Mouse (Mus musculus) heart, adult 18-20 months (tissue): Measurements from ENCODE around the gene Cyb5r4. TPM values are rescaled to one million over a fixed set of nuclear protein-coding genes. Genes with fewer than 3 reads are reported as not detected.
"Not testable (repeated sequence)": the region's sequence is repeated elsewhere in the genome, so short reads cannot be mapped to it uniquely, and the experiment has no call there.

Experiments used
- DNase-seq, 2 experiments: peaks; one replicate each; pipeline ENCODE4 v3.0.0; 2021 to 2022; ENCODE audit warnings: mixed read lengths in 1 of 2
- total RNA-seq, 2 experiments: library from RNA; stranded (reverse); gene quantifications; 2 replicates each; pipeline ENCODE4 v1.2.3; 2021

Cyb5r4 gene
- total RNA-seq, 2 experiments from 2014 or later = 30.5 to 31.0 TPM

- no peak for DNase-seq
These were observed 4.0 kb downstream of the Cyb5r4 start for GRCm38 (mm10) chr9:87025764-87026163.

GRCm38 (mm10) chr9:87027423-87028084, 5.7 kb downstream of the Cyb5r4 start:
- DNase-seq = peak; percentile 36 to 74

- no peak for DNase-seq
These were observed 10.4 kb downstream of the Cyb5r4 start for GRCm38 (mm10) chr9:87032196-87032595.

DNA sequence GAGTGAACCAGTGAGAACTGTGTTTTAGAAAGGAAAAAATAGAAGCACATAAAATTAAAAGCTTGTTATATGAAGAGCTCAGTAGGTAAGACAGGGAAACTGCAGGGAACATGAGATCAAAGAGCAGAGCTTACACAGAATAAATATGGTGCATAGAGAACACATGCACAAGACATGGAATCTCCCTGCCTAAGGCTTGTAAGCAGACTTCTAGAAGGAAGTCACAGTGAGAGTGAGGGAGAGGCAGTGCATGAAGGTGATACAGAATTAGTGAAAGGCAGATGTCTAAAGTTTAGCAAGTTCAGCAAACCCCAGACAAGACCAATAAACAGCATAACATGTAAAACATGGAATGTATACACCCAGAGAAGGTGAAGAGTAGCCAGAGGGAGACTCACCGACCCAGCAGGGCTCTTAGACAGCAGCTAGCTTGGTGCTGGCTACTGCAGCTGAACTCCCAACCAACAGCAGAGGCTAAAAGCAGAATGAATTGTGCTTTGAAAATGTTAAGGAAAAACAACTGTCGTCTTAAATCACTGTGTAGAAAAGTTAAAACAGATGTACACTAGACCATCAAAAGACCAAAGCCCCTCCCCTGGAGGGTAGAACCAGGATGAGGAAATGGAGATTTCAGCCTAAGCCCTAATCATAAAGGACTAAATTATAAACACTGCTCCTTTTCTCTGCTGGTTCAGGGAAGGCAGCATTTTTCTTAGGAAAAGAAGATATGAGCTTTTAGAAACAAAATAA, 13.2 kb downstream of the Cyb5r4 start:
- DNase-seq = no peak

GRCm38 (mm10) chr9:87049425-87049824, 27.6 kb downstream of the Cyb5r4 start:
- DNase-seq = peak; percentile 30 to 41

DNA sequence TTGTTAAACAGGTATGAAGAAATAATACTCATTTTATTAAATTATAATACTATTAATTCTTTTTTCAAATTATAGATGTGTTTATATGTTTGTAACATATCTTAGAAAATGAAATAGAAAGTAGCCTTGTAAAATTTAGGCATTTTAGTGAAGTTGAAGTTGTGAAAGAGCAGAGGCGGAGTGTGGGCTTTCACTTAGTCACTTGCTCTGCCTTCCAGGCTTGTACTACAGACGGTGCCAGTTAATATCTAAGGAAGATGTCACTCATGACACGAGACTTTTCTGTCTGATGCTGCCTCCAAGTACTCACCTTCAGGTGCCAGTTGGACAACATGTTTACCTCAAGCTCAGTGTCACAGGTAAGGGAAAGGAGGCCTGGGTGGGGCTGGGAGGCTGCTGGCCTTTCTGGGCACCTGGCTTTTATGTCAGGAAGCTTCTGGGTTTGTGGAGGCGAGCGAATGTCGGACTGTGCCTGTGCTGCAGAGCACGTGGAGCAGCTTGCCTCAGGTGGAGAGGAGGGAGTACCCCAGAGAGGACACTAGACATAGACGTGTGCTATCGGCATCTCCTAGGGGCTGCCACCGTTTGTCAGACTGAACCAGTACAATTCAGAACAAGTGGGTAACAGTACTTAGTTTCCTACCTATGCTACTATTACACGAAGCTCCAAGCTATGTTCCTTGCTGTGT, 33.9 kb downstream of the Cyb5r4 start:
- DNase-seq = no peak

- no peak for DNase-seq
These were observed 40.5 kb downstream of the Cyb5r4 start for GRCm38 (mm10) chr9:87062337-87062736.

DNA sequence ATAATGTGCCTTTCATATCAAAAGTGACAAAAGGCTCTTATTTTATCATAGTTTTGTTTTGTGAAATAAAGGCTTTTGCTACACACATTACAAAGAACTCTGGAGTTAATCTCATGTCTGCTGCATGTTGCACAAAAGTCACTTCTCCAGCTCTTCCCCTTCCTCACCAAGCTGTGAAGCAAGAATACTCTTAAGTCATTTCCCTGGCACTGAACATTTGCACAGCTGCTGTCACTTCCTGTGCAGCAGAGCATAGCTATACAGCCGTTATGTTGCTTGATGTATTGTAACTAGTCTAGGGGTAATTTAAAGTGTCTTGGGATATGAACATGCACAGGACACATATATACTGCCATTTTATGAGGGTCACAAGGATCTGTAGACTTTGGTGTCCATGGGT, 46.3 kb downstream of the Cyb5r4 start:
- no peak for DNase-seq

- DNase-seq = not testable (repeated sequence)
These were observed 49.8 kb downstream of the Cyb5r4 start for GRCm38 (mm10) chr9:87071566-87071965.

GRCm38 (mm10) chr9:87077919-87078318, 56.1 kb downstream of the Cyb5r4 start:
- DNase-seq = peak in 1 of 2 experiments; percentile 32

GRCm38 (mm10) chr9:87079511-87079910, 57.7 kb downstream of the Cyb5r4 start:
- peak in 1 of 2 experiments; percentile 20 for DNase-seq

GRCm38 (mm10) chr9:87086991-87087390, 65.2 kb downstream of the Cyb5r4 start:
- no peak for DNase-seq

DNA sequence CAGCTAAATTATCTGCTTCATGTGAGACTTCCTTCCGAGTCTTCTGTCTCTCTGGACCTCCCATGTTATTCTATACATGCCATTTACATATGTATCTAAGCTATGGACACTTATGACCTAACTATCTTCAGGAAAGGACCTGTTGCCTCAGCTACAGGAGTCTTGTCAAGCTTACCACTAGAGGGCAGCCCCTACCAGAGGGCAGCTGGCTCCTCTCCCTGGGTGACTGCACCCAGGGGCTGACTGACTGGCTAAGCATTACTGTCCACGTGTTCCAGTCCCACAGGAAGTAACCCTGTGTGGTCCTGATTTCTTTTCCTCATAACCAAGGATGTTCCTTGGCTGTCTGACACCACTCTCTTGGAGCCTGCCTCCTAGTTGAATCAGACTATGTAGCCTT, 76.2 kb downstream of the Cyb5r4 start:
- peak; percentile 37 to 49 for DNase-seq

DNA sequence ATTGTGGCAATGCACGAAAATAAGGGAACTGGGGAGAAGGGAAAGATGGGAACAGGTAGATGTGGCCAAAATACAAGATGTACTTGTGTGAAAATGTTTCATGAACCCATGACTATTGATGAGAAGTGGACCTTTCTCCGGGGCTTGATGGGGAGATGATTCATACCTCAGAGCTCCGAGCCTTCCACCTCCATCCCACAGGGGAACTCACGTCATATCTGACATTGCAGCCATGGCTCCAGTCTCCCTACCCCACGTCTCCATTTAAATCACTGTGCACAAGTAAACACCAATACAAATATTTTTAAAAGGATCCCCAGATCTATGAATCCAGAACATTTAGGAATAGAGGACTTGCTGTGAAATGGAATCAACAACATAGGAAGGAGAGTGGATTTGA, 93.2 kb downstream of the Cyb5r4 start:
- DNase-seq = no peak

DNA sequence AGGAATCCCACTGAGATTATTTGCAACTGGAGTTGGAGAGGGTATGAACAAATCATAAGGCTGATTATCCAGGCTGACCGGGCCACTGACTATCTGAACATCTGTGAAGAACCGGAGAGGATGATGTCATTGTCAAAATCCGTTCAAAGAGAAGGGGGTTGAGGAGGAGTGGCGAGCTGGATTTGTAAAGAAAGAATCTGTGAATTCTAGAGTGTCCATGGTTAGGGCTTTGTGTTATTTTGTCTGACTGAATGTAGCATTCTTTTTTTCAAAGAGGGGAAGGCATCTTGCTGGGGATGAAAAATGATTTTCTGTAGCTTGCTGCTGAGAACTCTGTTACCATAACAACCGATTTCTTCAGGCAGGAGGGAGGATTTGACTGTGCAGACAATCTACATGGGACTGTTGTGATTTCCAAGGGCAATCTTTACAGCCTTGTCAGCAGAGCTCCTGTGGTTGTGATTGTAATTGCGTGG, 93.7 kb downstream of the Cyb5r4 start:
- no peak for DNase-seq

DNA sequence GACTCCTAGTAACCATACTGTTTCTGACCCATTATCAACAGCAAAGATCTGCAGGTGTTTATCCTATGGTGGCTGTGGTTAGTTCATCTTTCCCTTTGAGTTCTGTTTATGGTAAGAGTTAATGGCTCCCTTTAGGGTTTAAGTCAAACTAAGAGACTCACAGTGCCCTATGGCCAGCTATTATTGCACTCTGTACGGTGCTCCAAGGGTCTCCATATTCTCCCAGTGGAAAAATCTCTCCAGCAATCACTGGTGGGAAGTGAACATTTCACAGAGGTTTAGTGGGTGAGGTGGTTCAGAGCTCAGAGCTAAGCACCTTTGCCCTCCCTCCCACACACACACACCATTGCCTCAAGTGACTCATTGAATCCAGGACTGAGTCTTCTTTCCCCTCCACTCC, 94.2 kb downstream of the Cyb5r4 start:
- DNase-seq = no peak

- no peak for DNase-seq
These were observed 97.2 kb downstream of the Cyb5r4 start for GRCm38 (mm10) chr9:87118996-87119395.

GRCm38 (mm10) chr9:87121956-87122493, 100.2 kb downstream of the Cyb5r4 start:
- DNase-seq = no peak

DNA sequence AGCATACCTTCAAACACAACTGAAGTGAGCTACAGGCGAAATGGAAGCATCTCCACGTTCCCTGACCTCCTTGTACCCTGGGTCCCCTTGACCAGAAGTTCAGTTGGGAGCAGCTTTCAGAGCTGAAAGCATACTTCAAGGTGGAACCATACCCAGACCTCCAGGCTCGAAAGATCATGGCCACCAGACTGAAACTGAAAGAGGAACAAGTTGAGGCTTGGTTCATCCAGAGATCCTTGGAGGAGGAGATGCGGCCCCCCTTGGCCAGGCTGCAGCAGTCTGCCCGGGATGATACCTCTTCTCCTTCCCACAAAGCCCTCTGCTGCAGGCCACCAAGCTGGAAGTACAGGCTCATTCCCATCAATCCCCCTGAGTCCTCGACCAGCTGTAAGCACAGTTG, 105.2 kb downstream of the Cyb5r4 start:
- DNase-seq = not testable (repeated sequence)
